Mouse (Mus musculus): ENCODE results near the gene Rpap3. TPM values are rescaled to one million over a fixed set of nuclear protein-coding genes. Genes with fewer than 3 reads are reported as not detected.

Rpap3 gene
- polyA plus RNA-seq, 1 experiment from 2014 or later = 31.7 TPM

DNA sequence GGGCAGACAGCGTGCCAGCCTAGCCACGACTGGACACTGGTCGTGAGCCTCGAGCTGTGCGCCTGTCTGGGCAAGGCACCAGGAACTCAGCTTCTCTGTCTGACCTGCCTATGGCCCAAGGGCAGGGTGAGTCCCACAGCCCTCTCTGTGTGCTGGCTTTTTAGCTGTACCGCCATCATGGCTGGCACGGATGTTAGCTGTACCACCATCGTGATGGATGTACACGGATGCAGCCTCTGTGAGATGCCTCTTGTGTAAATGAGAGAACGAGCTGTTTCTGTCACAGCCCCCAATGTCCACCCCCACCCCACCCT, 39.2 kb downstream of the Rpap3 start:
- Histone ChIP-seq H3K27ac (ENCODE audit: low read length) (no peak overlapping the region), H3K9me3 (ENCODE audit: control insufficient read depth, low read length) (no peaks in the 10 kb centered on the region), H3K36me3 (ENCODE audit: control insufficient read depth, insufficient read depth) (no peaks in the 10 kb centered on the region), H3K4me1 (replicated peaks; ENCODE audit: control insufficient read depth, insufficient read depth, low read length) (peaks cover 3% of the 10 kb centered on the region), H3K4me2 (ENCODE audit: low read length) (no peak overlapping the region), H3K4me3 (replicated peaks; ENCODE audit: low read length) (no peak overlapping the region), H3K27me3 (replicated peaks; ENCODE audit: control insufficient read depth, insufficient read depth, low read length) (no peaks in the 10 kb centered on the region), H3K9ac (replicated peaks; ENCODE audit: low read depth, low read length) (no peak overlapping the region)
- ATAC-seq = no peak
- WGBS = 92% methylated on average over 10 of the region's 10 CpGs

DNA sequence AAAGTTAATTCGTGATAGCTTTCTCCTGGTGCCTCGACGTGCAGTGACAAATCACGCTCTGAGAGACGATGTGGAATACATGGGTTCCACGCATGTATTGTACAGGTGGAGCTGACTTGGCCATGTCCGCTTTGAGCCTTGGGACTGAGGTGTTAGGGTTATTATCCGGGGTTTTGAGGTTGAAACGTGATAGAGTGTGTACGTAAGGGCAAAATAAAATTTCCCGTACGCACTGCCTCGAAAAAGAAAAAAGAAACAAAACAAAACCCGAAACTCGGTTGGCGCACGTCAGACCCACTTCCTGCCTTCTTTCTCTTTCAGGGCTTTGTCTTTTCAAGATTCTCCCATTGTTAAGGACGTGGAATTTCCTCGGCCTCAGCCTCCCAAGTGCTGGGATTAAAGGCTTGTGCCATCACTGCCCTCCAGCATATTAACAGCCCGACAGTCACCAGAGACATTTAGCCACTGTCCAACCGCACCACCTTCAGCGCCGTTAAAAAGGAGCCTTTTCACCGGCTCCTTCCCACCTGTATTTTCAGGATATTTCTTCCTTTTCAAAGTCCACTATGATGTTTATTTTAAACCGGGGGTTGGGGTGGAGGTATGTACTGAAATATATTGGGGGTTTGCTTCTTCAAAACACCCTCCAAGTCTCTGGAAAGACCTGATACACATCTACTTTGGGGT, 39.7 kb downstream of the Rpap3 start:
- no peak overlapping the region for H3K4me3 ChIP-seq (replicated peaks; ENCODE audit: low read length)
- no peak overlapping the region for H3K27ac ChIP-seq (ENCODE audit: low read length)
- H3K9ac ChIP-seq (replicated peaks; ENCODE audit: low read depth, low read length) = no peak overlapping the region
- H3K4me2 ChIP-seq (ENCODE audit: low read length) = no peak overlapping the region
- WGBS = 77% methylated on average over 25 of the region's 25 CpGs
- no peaks in the 10 kb centered on the region for H3K9me3 ChIP-seq (ENCODE audit: control insufficient read depth, low read length)
- H3K27me3 ChIP-seq (replicated peaks; ENCODE audit: control insufficient read depth, insufficient read depth, low read length) = no peaks in the 10 kb centered on the region
- H3K4me1 ChIP-seq (replicated peaks; ENCODE audit: control insufficient read depth, insufficient read depth, low read length) = peaks cover 2% of the 10 kb centered on the region; the same call in 1 of the 2 replicates
- no peak for ATAC-seq
- no peaks in the 10 kb centered on the region for H3K36me3 ChIP-seq (ENCODE audit: control insufficient read depth, insufficient read depth)

DNA sequence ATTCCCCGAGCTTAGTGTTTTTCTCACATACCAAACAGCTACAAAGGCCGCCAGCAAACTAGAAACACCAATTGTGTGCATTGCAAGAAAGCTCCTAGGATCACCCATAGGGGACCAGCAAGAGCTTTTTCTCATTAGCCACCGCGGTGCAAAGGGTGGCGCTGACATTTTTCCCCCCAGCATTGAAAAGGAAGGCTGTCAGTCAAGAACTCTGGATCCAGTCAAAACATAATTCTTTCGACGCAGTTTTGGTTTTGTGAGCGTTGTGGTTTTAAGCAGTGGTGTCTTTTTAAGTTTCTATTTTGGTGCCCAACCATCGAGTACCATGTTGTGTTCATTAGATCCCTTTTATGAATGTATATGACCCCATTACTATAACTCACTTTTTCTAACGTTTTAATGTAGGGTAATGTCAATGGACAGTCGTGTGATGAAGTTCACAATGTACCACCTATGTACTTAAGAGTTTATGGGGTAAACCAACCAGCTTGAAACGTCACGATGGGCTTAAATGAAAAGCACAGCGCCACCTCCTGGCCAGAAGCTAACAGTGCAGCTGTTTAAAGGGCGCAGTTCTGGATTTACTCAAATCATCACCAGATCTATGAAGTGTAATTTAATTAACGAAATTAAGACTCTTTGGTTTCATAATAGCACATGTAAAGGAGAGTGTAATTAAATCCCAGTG, 40.5 kb downstream of the Rpap3 start:
- ATAC-seq = no peak
- no peak overlapping the region for H3K4me2 ChIP-seq (ENCODE audit: low read length)

DNA sequence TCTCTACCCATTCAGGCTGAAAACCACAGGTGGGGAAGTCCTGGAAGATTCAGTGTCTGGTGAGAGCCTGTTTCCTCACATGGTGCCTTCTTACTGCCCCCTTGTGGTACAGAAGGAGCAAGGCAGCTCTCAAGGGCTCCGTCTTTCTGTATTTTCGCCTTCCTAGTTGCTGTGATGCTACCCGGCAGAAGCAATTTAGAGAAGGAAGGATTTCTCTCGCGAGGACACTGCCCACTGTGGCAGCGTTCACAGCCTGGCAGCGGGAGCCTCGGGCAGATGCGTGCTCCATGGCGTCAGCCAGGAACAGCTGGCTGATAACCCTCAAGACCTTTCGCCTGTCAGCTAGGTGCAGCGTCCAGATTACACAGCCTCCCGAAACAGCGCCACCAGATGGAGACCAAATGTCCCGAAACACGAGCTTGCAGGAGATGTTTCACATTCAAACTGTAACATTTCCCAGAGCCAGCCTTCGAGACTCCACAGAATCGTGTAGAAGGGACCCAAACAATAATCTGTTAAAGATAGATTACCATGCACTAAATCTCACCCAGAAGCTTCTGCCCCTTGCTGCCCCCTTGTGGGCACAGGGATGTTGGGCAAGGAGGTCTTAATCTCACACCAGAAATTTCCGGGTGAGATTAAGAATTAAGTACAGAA, 41.7 kb downstream of the Rpap3 start:
- H3K27ac ChIP-seq (ENCODE audit: low read length) = peak overlapping the region; percentile 89
- no peaks in the 10 kb centered on the region for H3K9me3 ChIP-seq (ENCODE audit: control insufficient read depth, low read length)
- ATAC-seq = peak; percentile 78
- peak overlapping the region; percentile 54 for H3K4me3 ChIP-seq (replicated peaks; ENCODE audit: low read length)
- 7% methylated on average over 19 of the region's 19 CpGs for WGBS
- H3K36me3 ChIP-seq (ENCODE audit: control insufficient read depth, insufficient read depth) = no peaks in the 10 kb centered on the region
- peak overlapping the region; percentile 90 for H3K4me2 ChIP-seq (ENCODE audit: low read length)
- H3K4me1 ChIP-seq (replicated peaks; ENCODE audit: control insufficient read depth, insufficient read depth, low read length) = peaks cover 2% of the 10 kb centered on the region; the same call in 1 of the 2 replicates
- no peaks in the 10 kb centered on the region for H3K27me3 ChIP-seq (replicated peaks; ENCODE audit: control insufficient read depth, insufficient read depth, low read length)
- peak overlapping the region; percentile 71 for H3K9ac ChIP-seq (replicated peaks; ENCODE audit: low read depth, low read length)

More for the DNA sequence above, 40.5 kb downstream of the Rpap3 start:
- Histone ChIP-seq H3K27ac (ENCODE audit: low read length) (no peak overlapping the region), H3K4me1 (replicated peaks; ENCODE audit: control insufficient read depth, insufficient read depth, low read length) (peaks cover 2% of the 10 kb centered on the region; the same call in 1 of the 2 replicates), H3K27me3 (replicated peaks; ENCODE audit: control insufficient read depth, insufficient read depth, low read length) (no peaks in the 10 kb centered on the region), H3K4me3 (replicated peaks; ENCODE audit: low read length) (no peak overlapping the region), H3K9ac (replicated peaks; ENCODE audit: low read depth, low read length) (no peak overlapping the region), H3K36me3 (ENCODE audit: control insufficient read depth, insufficient read depth) (no peaks in the 10 kb centered on the region), H3K9me3 (ENCODE audit: control insufficient read depth, low read length) (no peaks in the 10 kb centered on the region)
- 60% methylated on average over 16 of the region's 16 CpGs for WGBS

DNA sequence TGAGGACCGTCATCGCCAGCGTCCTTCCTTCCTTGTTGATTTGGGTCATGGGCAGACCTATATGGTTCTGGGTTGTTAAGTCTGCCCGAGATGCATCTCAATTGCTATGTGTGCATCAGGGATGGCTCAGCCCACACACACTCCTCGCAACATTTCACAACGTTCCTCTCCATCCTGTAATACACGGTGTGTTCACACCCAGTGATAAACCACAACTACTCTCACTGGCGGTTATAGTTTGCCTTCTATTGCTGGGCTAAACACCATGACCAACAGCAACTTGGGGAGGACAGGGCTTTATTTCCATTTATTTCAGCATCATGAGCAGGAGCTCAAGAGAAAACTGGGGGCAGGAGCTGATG, 46.9 kb downstream of the Rpap3 start:
- Histone ChIP-seq H3K36me3 (ENCODE audit: control insufficient read depth, insufficient read depth) (no peaks in the 10 kb centered on the region), H3K4me2 (ENCODE audit: low read length) (no peak overlapping the region), H3K9ac (replicated peaks; ENCODE audit: low read depth, low read length) (no peak overlapping the region), H3K9me3 (ENCODE audit: control insufficient read depth, low read length) (no peaks in the 10 kb centered on the region), H3K27ac (ENCODE audit: low read length) (no peak overlapping the region), H3K4me3 (replicated peaks; ENCODE audit: low read length) (no peak overlapping the region), H3K4me1 (replicated peaks; ENCODE audit: control insufficient read depth, insufficient read depth, low read length) (no peaks in the 10 kb centered on the region), H3K27me3 (replicated peaks; ENCODE audit: control insufficient read depth, insufficient read depth, low read length) (no peaks in the 10 kb centered on the region)
- ATAC-seq = no peak
- 88% methylated on average over 8 of the region's 8 CpGs for WGBS

DNA sequence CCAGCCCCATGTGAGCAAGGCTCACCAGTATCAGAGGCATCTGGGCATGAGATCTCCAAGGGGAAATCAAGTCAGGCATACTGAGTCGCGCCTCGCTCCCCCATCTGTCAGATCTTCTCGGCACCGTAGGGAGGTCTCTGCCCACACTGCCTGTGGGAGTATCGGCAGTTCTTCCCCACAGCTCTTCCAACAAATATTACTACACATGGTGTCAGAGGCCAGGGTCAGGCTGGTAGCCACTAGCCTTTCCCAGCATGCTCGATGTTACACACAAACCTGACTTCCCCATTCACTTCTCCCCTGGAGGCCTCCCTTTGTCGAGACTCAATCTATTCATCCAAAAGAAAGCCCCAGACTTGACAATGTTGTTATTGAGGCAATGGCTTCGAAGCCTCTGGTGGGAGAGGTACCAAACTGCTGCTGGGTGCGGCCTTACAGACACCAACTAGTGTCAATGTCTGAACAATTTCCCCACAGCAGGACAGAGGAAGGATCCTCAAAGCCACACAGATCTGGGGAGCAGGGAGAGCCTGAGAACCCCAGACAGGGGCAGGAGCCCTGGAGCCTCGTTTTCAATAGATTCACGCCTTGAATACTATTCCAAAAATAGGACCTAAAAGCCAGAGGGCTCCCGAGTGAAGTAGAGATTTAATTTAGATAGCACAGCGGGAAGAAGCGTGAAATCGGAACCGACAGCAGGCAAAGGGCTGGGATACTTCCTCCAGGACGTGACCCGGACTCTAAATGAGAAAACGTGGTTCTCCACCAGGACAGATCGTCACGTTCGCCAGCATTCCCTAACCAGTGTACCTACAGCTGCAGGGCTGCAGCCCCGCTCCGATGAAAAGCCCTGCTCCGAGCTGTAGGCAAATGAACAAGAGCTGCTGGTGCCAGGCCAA, 47.5 kb downstream of the Rpap3 start:
- 67% methylated on average over 26 of the region's 26 CpGs for WGBS
- Histone ChIP-seq H3K36me3 (ENCODE audit: control insufficient read depth, insufficient read depth) (no peaks in the 10 kb centered on the region), H3K4me2 (ENCODE audit: low read length) (no peak overlapping the region), H3K27ac (ENCODE audit: low read length) (no peak overlapping the region), H3K9ac (replicated peaks; ENCODE audit: low read depth, low read length) (no peak overlapping the region), H3K4me3 (replicated peaks; ENCODE audit: low read length) (no peak overlapping the region), H3K9me3 (ENCODE audit: control insufficient read depth, low read length) (no peaks in the 10 kb centered on the region), H3K4me1 (replicated peaks; ENCODE audit: control insufficient read depth, insufficient read depth, low read length) (no peaks in the 10 kb centered on the region), H3K27me3 (replicated peaks; ENCODE audit: control insufficient read depth, insufficient read depth, low read length) (no peaks in the 10 kb centered on the region)
- ATAC-seq = no peak

DNA sequence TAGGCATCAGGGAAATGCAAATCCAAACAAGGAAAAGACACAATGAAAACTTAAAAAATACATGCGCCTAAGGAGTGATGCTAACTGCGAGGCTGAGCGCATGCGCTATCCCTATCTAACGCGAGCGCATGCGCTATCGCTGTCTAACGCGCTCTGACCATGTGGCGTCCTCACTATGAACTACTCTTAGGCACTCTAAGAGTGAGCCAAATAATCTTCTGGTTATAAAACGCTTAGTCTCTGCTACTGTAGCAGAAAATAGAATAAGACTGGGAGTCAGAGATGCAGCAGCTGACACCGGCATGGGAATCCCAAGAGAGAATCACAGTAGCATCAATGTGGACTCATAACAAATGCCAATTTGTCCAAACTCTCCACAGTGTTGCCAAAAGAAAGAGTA, 48.2 kb downstream of the Rpap3 start:
- Histone ChIP-seq H3K4me2 (ENCODE audit: low read length) (no peak overlapping the region), H3K9me3 (ENCODE audit: control insufficient read depth, low read length) (no peaks in the 10 kb centered on the region), H3K27me3 (replicated peaks; ENCODE audit: control insufficient read depth, insufficient read depth, low read length) (no peaks in the 10 kb centered on the region), H3K9ac (replicated peaks; ENCODE audit: low read depth, low read length) (no peak overlapping the region), H3K27ac (ENCODE audit: low read length) (no peak overlapping the region), H3K4me3 (replicated peaks; ENCODE audit: low read length) (no peak overlapping the region), H3K4me1 (replicated peaks; ENCODE audit: control insufficient read depth, insufficient read depth, low read length) (no peaks in the 10 kb centered on the region), H3K36me3 (ENCODE audit: control insufficient read depth, insufficient read depth) (no peaks in the 10 kb centered on the region)
- 94% methylated on average over 14 of the region's 14 CpGs for WGBS
- ATAC-seq = no peak

DNA sequence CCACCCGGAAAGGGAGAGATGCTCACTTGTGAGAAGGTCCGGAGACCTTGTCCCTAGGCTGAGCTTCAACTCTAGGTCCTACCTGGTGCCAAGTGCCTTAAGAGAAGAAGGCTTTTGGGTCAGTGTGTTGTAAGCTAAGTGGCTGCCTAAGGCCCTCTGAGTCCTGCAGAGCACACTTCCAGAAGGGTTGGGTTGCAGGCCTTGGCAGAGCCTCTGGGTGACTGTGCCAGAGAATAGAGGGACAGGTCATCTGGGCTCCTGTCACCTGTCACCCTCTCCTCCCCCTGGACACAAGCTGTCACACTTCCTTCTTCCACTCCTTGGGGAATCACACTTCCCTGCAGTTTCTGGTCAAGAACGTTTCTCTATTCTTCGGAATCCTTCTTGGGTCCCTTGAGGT, 55.9 kb downstream of the Rpap3 start:
- no peak for ATAC-seq
- H3K4me1 ChIP-seq (replicated peaks; ENCODE audit: control insufficient read depth, insufficient read depth, low read length) = no peaks in the 10 kb centered on the region
- 86% methylated on average over 4 of the region's 4 CpGs for WGBS
- H3K36me3 ChIP-seq (ENCODE audit: control insufficient read depth, insufficient read depth) = no peaks in the 10 kb centered on the region
- H3K4me3 ChIP-seq (replicated peaks; ENCODE audit: low read length) = no peak overlapping the region
- H3K27me3 ChIP-seq (replicated peaks; ENCODE audit: control insufficient read depth, insufficient read depth, low read length) = no peaks in the 10 kb centered on the region
- no peak overlapping the region for H3K9ac ChIP-seq (replicated peaks; ENCODE audit: low read depth, low read length)
- H3K4me2 ChIP-seq (ENCODE audit: low read length) = no peak overlapping the region
- no peaks in the 10 kb centered on the region for H3K9me3 ChIP-seq (ENCODE audit: control insufficient read depth, low read length)
- no peak overlapping the region for H3K27ac ChIP-seq (ENCODE audit: low read length)

DNA sequence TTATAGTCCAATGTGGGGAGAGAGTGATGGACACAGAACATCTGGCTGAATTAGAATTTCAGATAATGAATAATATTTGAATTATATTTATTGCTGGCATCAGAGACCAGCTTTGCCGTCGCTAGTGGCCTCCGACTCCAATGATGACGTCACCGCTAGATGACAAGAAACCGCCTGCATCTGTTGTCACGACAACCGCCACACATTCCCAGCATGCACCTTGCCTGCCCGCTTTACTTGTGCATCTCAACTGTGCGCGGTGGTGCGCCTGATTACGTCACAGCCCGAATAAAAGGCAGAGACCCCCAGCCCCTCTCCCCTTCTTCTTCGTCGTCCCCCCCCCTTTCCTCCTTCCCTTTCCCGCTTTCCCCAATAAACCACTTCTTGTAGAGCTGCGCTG, 57.4 kb downstream of the Rpap3 start:
- ATAC-seq = no peak
- H3K27me3 ChIP-seq (replicated peaks; ENCODE audit: control insufficient read depth, insufficient read depth, low read length) = no peaks in the 10 kb centered on the region
- H3K4me2 ChIP-seq (ENCODE audit: low read length) = no peak overlapping the region
- no peak overlapping the region for H3K9ac ChIP-seq (replicated peaks; ENCODE audit: low read depth, low read length)
- no peaks in the 10 kb centered on the region for H3K36me3 ChIP-seq (ENCODE audit: control insufficient read depth, insufficient read depth)
- H3K27ac ChIP-seq (ENCODE audit: low read length) = no peak overlapping the region
- H3K4me1 ChIP-seq (replicated peaks; ENCODE audit: control insufficient read depth, insufficient read depth, low read length) = no peaks in the 10 kb centered on the region
- 88% methylated on average over 18 of the region's 18 CpGs for WGBS
- H3K9me3 ChIP-seq (ENCODE audit: control insufficient read depth, low read length) = no peaks in the 10 kb centered on the region
- H3K4me3 ChIP-seq (replicated peaks; ENCODE audit: low read length) = no peak overlapping the region
